Mouse (Mus musculus): ENCODE data around the gene Tlcd2. TPM values are rescaled to one million over a fixed set of nuclear protein-coding genes. Genes with fewer than 3 reads are reported as not detected.

The Tlcd2 gene
- total RNA-seq, 2 experiments from 2014 or later: 2.4 to 4.9 TPM

DNA sequence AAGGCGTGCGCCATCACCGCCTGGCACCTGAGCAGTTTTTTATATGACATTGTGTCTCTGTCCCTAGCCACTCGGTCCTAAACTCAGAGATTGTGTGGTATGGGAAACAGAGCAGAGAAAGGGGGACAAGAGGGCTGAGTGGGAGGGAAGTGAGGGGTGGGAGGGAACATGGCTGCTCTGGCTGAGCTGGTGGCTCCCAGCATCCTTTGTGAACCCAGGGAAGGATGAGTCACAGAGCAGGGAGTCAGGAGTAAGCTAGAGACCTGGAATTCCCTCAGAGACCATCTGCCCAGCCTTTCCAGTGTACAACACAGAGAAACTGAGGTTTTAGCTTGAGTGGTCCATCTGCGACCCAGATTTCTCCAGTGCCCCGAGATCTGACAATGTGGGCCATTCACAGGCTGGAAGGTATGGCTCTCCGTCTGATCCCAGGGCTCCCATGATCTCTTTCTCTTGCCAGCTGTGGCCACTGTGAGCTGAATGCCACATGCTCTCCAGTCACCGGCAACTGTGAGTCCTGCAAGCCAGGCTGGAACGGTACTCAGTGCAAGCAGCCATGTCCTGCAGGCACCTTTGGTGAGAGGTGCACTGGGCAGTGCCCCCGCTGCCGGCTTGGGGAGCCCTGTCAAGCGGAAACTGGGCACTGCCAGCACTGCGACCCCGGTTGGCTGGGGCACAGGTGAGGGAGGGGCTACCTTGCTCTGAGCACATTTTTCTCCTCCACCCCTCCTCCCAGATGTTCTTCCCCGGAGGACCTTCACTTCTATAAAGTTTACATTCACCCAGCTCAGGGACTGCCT, 58.5 kb downstream of the Tlcd2 start:
- DNase-seq: no peak

Small RNA genes within 50 kb of the gene (microRNA-seq; reads per million reads assigned to microRNA genes)
- gene Mir22: 20,256 to 49,680 reads per million in 2 experiments

Other genes with a start within 250 kb of the Tlcd2 start
- gene Rpa1, start 113.4 kb upstream of the Tlcd2 start, total RNA-seq (2021): 10 to 100 TPM; 54.4 to 59.6 TPM
- gene Smyd4, start 113.3 kb upstream of the Tlcd2 start, total RNA-seq (2021): 1 to 10 TPM; 5.9 to 7.2 TPM
- gene Serpinf1, start 39.0 kb upstream of the Tlcd2 start, total RNA-seq (2021): 10 to 100 TPM; 16.0 to 21.0 TPM
- gene Serpinf2, start 22.1 kb upstream of the Tlcd2 start, total RNA-seq (2021): not detected
- gene Wdr81, start 7.0 kb upstream of the Tlcd2 start, total RNA-seq (2021): 1 to 10 TPM; 7.6 to 8.3 TPM
- 10 to 100 TPM; 86.5 to 92.7 TPM for gene Prpf8, start 25.1 kb downstream of the Tlcd2 start, total RNA-seq (2021)
- 10 to 100 TPM; 46.5 to 48.2 TPM for gene Rilp, start 48.4 kb downstream of the Tlcd2 start, total RNA-seq (2021)
- 1 to 10 TPM; 6.6 to 6.8 TPM for gene Scarf1, start 51.8 kb downstream of the Tlcd2 start, total RNA-seq (2021)
- gene Slc43a2, start 70.0 kb downstream of the Tlcd2 start, total RNA-seq (2021): 10 to 100 TPM; 16.2 to 17.3 TPM
- gene Pitpna, start 126.4 kb downstream of the Tlcd2 start, total RNA-seq (2021): 100 to 1,000 TPM in 1 of 2 experiments, 10 to 100 TPM in 1; 98.2 to 107 TPM
- gene Inpp5k, start 169.3 kb downstream of the Tlcd2 start, total RNA-seq (2021): 10 to 100 TPM; 24.1 to 28.3 TPM
- 10 to 100 TPM; 87.2 to 96.1 TPM for gene Myo1c, start 188.8 kb downstream of the Tlcd2 start, total RNA-seq (2021)
- 10 to 100 TPM; 83.6 to 87.8 TPM for gene Crk, start 217.5 kb downstream of the Tlcd2 start, total RNA-seq (2021)